Mouse (Mus musculus): Measurements from ENCODE around the gene Hoxa9. TPM values are rescaled to one million over a fixed set of nuclear protein-coding genes. Genes with fewer than 3 reads are reported as not detected.

The Hoxa9 gene
- polyA plus RNA-seq, 1 experiment, result 0.10 TPM

DNA sequence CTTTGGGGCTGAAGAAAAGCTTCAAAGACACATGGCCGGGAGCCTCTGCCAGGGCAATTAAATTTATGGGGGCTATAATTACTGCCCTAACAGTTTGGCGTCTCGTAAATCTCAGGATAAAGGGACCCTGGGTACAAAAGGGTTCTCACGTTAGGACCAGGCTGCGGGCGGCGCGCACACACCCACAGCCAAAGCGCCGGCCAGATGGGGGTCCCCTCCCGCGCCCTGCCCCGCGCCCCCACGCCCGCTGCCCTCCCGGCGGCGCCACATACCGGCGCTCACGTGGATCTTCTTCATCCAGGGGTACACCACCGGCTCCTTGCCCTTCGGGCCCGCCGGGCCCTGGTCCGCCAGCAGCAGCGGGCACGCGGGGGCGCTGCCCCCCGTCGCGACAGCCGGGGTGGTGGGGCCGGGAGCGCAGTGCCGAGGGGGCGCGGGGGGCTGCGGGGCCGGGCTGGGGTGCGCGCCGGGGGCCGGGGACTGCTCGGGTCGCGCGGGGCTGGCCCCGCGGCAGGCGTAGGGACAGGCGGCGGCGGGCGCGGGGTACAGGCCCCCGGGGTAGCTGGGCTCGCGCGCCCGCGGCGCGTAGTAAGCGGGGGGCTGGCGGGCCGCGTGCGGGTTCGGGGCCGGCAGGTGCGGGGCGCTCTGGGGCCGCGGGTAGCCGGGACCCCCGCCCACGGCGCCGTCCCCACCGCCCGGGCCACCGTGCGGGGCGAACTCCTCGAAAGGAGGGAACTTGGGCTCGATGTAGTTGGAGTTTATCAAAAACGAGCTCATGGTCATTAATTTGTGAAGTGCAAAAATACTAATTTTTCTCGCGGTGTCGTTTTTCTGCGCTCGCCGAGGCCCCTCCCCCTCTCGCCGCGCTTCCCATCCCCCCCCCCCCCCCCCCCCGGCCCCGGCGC, 39.7 kb downstream of the Hoxa9 start, which contains the start of gene Hoxa4:
TSS of gene Hoxa4 (minus strand) at position 848 of the 905 bp plus-strand sequence.
- peak; percentile 85 for DNase-seq (ENCODE audit: low read depth, low spot score)
- 2% methylated on average over 95 of the region's 102 CpGs for WGBS

DNA sequence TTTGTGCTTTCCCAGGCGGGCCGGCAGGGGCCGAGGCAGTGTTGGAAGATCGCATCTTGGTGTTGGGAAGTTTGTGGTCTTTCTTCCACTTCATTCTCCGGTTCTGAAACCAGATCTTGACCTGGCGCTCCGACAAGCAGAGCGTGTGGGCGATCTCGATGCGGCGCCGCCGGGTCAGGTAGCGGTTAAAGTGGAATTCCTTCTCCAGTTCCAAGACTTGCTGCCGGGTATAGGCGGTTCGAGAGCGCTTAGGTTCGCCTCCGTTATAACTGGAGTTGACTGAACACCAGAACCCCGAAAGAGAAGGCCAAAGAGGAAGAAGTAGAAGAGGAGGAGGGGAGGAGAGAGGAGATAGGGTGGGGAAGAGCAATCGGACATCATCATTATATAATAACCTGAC, 40.5 kb downstream of the Hoxa9 start:
- 24% methylated on average over 23 of the region's 23 CpGs for WGBS
- no peak for DNase-seq (ENCODE audit: low read depth, low spot score)

DNA sequence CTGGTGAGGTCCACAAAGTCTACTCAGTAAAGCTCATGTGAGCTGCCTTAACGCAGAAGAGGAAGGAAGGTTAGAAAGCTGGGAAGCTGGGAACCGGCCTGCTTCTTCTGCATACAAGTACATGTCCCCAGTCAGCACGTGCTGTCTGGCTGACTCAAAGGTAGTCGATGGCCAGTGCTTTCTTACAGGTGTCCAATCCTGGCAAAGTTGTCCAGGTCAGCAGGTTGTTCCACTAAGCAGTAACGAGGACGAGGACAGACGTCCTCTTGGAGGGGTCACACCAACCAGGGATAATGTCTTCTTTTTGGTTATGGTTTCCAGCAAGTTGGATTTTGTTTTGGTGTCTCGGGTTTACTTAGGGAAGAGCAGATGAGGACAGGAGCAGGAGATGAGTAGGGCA, 41.0 kb downstream of the Hoxa9 start:
- WGBS, result 34% methylated on average over 8 of the region's 8 CpGs
- DNase-seq (ENCODE audit: low read depth, low spot score), result no peak

DNA sequence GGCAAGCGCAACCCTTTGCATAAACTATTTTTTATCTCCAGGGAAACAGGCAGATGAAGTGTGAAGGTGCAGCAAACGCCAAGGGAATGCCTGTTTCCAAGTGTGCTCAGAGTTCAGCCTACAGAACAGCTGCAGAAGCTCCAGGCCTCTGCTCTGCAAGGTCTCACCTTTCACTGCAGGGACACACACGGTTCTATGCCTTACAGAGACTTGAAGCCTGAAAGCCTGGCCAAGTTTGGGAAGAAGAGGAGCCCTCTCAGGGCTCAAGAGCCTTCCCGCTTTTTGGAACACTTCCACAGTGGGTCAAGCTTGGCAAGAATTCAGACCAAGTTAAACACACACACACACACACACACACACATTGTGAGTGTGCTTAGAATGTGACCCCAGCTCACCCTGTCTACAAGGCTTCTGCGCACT, 41.7 kb downstream of the Hoxa9 start:
- 21% methylated on average over 5 of the region's 5 CpGs for WGBS
- no peak for DNase-seq (ENCODE audit: low read depth, low spot score)

DNA sequence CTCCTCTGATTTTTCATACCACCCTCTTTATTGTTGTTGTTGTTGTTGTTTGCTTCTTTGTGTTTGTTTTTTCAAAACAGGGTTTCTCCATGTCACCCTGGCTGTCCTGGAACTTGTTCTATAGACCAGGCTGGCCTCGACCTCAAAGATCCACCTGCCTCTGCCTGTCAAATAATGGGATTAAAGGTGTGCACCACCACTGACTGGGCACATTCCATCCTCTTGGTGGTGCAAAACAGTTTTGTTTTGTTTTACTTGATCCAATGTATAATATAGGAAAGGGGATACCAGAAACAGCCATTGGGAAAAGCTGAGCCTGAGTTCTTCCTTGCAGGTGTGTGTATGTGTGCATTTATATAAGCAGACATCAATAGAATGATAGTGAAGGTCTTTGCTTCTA, 44.4 kb downstream of the Hoxa9 start:
- 51% methylated on average over 1 of the region's 1 CpGs for WGBS
- no peak for DNase-seq (ENCODE audit: low read depth, low spot score)

DNA sequence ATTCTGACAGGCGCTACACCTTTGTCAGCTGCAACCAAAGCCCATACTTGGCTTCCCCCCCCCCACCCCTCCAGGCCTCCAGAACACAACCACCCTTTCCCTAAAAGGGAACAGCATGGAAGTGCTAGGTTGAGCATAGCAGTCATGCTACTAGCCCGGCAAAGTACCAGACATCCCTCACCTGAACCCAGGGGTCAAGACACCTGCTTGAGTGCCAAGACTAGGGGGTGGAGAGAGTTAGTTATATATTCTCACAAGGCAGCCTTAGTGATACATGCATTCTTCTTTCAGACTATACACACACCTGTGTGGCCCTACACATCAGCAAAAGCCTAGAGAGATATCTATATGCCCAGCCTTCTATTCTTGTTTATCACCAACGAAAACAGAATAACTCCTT, 45.1 kb downstream of the Hoxa9 start:
- WGBS, result 43% methylated on average over 3 of the region's 3 CpGs
- DNase-seq (ENCODE audit: low read depth, low spot score), result no peak

DNA sequence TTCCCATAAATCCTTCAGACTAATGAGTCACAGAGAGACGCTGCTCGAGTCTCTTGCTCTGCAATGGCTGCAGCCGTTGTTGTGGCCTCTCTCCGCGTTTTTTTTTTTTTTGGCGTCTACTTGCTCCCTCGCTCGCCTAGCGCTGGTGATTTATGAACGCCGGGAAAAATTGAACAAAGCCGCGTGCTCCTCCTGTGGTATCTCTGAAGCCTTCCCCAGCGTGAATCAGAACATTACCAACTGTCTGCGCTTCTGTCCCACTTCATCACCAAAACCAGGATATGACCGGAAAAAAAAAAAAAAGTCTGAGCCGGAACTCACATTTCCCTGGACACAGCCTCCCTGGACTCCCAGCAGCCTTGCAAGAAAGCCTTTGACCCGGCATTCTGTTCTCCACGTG, 45.7 kb downstream of the Hoxa9 start:
- 14% methylated on average over 19 of the region's 19 CpGs for WGBS
- DNase-seq (ENCODE audit: low read depth, low spot score), result no peak

DNA sequence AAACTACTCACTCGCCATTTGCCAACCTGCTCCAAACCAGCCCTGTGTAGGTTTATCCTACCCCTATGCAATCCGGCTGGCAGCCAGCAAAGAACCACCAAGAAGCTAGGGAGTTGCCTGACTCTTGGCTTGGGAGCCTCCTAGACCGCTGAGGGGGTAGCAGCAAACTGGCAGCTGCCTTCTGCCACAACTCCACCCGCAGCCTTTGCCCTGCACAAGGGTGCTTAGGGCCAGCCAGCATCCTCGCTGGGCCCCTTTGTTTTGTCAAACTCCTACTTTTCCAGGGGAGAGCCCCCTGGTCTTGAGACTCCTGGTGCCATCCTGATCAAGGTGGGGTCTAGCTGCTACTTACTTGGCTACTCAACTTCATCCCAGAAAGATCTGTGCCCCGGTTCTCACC, 46.2 kb downstream of the Hoxa9 start:
- 32% methylated on average over 6 of the region's 6 CpGs for WGBS
- DNase-seq (ENCODE audit: low read depth, low spot score), result no peak

DNA sequence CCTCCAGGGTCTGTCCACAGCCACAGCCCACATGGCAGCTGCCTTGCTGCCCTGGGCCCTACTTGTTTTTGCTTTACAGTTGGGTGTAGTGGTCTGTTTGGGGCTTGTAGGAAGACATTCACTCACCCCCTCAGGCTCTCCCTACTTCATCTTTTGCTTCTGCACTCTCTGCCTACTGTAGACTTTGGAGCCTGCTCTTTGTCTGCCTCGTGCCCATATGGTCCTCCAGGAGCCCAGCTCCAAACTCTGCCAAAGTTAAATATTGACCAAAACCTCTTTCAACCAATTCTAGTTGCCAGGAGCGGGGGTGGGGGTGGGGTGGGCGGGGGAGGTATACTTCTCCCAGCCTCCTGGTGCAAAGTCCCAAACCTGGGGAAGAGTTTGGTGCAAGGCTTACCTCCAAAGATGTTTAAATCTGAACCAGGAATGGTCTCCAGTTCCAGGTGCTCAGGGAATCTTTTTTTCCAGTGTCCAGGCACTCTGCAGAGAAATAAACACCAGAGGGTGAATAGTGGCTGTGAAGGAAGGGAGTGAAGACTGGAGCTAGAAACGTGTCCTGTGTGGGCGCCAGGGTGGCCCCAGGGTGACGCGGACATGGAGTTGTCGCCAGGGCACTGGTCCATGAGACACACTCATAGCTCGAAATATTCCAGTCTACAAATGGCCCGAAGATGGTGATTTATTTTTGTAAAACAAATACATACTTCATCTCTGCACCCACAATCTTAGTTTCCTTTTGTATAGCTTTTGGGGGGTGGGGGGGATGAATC, 47.4 kb downstream of the Hoxa9 start:
- no peak for DNase-seq (ENCODE audit: low read depth, low spot score)
- 24% methylated on average over 10 of the region's 10 CpGs for WGBS

DNA sequence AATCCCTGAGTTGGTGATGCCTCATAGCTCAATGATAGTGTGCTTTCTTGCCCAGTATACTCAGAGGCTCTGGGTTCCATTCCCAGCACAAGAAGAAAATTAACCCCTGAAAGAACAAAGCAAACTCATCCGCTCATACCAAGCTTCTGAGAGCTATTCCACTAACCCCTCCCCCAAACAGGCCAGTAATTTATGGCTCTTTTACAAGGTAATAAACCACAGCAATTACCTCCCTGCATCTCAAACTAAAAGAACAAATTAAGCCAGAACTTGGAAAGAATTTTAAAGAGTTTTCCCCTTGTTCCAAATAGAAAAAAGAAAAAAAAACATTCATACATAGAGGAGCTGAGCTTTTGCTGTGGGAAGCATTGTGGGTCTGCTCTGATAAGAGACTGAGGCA, 48.1 kb downstream of the Hoxa9 start:
- WGBS, result 37% methylated on average over 1 of the region's 1 CpGs
- no peak for DNase-seq (ENCODE audit: low read depth, low spot score)

DNA sequence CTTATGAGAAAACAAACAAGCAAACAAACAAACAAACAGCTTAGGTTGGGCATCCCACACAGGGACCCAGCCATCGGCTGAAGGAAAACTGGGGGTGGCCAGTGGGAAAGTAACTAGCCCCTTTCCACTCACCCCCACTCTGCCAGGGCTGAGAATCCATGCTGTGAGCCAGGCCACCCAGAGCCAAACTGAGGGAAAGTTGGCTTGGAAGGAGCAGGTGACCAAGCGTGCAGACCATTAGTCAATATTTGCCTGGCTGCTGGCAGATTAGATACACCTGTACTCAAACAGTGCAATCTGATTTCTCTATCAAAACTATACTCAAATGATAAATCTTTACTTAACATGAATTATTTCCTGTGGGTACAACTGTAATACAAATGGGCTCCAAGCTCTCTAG, 48.9 kb downstream of the Hoxa9 start:
- DNase-seq (ENCODE audit: low read depth, low spot score), result no peak
- 42% methylated on average over 2 of the region's 2 CpGs for WGBS

DNA sequence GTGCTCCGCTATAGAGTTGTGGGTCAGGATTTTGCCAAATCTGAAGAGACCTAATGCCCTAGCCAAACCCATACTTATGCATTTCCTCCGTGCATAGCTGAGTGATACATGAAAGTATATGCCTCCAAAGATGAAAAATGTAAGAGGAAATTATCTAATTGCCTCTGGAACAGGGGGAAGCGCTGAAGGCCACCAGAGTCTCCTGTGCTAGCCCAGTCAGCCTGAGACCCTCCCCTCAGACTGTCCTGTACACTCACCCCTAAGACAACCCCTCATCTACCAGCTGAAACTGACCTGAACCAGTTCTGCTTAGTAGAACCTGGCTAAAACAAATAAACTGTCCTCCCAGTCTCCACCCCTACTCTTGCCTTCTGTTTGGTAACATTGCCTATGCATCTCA, 50.2 kb downstream of the Hoxa9 start:
- 63% methylated on average over 3 of the region's 3 CpGs for WGBS
- no peak for DNase-seq (ENCODE audit: low read depth, low spot score)

DNA sequence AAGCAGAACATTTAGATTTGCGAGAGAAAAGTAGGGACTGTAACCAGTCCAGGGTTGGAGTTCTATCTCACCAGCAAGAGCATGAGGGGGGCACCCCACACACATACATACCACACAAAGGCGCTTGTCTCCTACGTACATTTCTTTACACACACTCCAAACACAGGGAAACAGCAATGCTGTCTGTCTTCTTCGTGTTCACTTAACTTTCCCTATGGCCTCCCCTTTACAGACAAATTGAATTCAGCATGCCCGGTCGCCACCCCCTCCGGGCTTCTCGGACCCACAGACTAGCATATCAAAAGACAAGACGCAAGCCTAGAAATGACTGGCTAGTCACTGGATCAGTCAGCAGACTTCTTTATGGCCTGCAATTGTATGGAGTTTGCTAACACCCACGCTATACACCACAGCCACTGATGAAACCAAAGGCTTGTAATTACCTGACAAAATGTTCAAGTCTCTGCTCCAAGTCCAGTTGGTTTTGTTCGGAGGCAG, 50.6 kb downstream of the Hoxa9 start:
- no peak for DNase-seq (ENCODE audit: low read depth, low spot score)
- 52% methylated on average over 11 of the region's 11 CpGs for WGBS

DNA sequence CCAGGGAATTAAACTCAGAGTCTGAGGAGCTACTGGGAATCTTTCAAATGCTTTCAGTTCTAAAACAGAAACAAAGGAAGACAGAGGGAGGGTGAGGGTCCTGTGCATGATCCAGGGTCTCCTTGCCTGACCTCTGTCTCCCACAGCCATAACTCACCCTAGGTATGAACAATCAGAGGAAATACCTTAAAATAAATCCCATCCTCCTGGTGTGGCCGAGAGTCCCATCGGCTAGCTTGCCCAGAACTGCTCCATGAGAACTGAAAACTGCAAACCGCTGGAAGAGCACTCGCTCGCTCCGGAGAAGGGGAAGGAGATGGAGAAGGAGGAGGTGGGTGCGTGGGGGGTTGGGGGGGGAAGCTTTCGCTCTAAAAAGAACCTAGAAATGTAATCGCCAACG, 51.2 kb downstream of the Hoxa9 start:
- WGBS, result 60% methylated on average over 10 of the region's 10 CpGs

DNA sequence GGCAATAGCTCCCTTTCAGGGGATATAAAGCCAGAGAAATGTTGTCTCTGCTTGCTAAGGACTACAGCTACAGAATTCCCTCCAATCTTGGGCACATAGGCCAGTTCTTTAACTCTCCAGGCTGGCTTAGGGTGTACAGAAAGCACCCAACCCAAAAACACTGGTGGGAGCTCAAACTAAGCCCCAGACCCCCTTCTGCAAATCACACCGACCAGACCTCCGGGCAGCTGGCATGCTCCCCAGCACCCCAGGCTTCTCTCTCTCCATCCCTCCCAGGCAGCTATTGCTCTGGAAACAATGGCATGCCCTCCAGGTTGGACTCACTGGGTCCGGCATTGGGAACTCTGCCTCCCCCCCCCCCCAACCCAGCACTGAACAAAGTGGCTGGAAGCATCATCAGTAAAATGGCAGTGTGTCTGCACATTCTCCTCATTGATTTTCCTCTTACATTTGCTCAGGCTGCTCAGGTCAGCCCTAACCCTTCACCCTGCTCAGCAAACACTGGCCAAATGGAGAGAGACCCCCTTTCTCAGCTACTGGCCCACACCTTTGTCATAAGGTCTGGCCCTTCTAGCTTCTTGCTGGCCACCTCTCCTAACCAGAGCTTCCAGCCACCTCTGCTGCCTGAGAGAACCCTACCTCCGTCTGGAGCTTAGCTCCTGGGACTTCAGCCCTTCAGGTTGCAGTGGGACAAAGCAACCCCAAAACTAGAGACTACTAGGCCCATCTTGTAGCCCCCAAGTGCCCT, 51.8 kb downstream of the Hoxa9 start:
- WGBS, result 38% methylated on average over 4 of the region's 4 CpGs
- DNase-seq (ENCODE audit: low read depth, low spot score), result no peak

More for the DNA sequence above, 51.2 kb downstream of the Hoxa9 start:
- DNase-seq (ENCODE audit: low read depth, low spot score), result no peak

DNA sequence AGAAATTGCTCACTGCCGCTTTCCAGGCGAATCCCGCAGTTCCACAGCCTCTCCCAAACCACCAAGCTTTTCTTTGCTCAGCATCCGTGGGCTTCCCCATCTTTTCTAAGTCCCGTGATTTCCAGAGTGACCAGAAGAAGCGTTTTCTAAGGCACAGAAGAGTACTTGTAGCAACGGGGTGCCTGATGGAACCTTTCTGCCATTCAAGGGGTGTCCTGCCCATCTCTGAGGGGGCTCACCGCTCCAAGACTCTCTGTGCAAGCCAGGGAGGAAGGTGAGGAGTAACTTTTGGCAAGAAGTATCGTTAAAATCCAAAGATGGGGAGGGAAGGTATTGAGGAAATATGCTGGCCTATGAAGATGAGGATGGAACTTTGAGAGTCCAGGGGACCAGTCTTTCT, 53.1 kb downstream of the Hoxa9 start:
- no peak for DNase-seq (ENCODE audit: low read depth, low spot score)
- WGBS, result 43% methylated on average over 9 of the region's 9 CpGs

DNA sequence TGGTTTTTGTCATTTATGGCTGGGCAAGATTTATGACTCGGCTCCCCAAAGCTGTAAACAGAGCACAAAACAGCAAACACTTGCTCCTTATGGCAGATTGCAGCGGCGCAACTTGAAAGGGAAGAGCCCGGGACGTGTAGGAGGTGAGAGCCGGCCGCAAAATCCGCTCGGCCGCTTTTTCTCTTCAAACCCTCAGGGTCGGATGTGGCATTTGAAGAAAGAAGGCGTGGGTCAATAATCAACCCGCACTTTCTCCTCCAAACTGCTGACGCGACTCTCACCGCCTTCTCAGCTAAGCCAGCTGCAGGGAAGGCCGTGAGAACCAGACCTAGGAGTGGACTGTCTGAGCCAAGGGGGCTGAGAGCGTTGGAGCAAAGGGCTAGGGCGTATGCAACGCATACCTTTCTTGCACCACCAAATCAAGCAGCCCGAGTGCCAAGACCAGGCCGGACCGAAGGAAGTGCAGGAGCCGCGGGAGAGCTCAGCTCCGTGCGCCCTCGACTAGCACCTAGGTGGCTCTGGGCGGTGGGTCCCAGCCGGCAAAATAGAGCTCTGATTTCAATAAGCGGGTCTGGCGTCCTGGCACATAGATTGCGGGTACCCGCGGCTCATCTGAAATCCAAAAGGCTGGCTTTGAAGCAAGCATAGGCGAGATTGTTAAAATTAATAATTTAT, 53.7 kb downstream of the Hoxa9 start, which contains the start of gene 5730596B20Rik:
TSS of gene 5730596B20Rik (plus strand) at position 438 of the 675 bp plus-strand sequence.
- no peak for DNase-seq (ENCODE audit: low read depth, low spot score)
- WGBS, result 21% methylated on average over 36 of the region's 36 CpGs

DNA sequence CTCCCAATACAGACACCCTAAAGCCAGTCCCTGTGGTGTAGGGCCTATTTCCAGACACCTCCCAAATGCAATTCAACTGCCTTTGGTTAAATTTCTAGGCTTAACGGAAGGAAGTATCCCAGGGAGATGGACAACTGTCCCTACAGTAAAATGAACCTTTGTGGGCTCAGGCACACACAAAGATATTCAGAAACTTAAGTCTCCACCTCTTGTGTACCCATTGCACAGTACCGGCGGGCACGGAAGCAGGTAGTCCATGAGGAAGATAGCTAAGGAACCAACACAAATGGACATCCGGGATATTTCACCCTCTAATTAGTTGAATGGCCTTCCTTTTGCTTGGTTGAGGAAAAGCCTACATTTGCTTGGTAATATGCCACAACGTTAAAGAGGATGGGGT, 54.5 kb downstream of the Hoxa9 start:
- DNase-seq (ENCODE audit: low read depth, low spot score), result no peak
- WGBS, result 18% methylated on average over 6 of the region's 6 CpGs

DNA sequence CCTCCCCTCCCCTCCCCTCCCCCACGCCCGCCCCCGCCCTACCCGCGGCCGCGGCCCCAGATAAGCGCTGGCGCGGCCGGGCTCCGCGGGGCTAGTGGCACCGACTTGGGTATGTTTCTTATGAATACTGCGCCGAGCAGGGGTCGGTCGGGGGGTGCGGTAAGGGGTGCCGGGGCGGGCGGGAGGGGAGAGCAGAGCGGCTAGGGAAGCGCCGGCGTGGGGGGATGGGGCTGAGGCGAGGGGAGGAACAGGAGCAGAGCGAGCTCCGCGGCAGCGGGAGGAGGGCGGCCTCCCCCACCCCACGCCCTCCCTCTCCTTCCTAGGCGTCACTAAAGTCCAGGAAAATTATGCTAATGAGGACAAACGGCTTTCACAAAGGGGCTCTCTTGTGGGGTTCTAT, 55.0 kb downstream of the Hoxa9 start:
- no peak for DNase-seq (ENCODE audit: low read depth, low spot score)
- 2% methylated on average over 19 of the region's 35 CpGs for WGBS

Measured in large intestine, adult 2 months (tissue).